Mouse (Mus musculus): Measurements from ENCODE around the gene Obsl1.

DNA sequence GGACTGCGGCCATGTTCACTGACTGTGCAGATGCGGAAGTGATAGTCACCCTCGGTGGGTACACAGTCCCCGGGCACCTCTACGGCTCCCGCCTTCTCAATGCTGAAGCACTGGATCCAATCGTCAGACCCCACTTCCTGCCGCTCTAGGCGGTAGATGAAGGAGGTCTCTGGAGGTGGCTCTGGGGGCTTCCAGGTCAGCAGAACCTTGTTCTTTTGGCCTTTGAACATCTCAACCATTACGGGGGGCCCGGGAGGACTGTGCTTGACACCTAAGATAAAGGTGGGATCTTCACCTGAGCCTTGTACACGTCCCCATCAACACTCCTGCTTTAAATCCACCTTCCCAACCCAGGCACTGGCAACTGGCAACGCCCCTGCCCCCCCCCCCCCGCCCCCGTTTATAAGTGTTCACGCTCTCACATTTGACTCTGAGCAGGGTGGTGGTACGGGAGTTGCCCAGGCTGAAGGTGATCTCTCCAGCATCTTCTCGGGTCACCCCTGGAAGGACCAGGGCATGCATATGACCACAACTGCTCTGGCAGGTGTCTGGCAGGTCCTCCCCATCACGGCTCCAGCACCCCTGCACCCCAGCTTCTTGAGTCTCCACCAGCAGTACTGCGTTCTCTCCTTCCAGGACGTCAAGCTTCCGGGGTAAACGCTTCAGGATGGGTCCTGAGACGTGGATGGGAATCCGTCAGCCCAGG lies 3.2 kb downstream of the Obsl1 start:
- TF ChIP-seq CTCF (IDR thresholded peaks at IDR 0.05; ENCODE audit: borderline replicate concordance, insufficient read depth, low read depth, low read length) (no peak), POLR2A (IDR thresholded peaks at IDR 0.05; ENCODE audit: borderline replicate concordance, insufficient read depth, low read length) (no peak)
